Mouse (Mus musculus) thymus, postnatal 36 days (tissue): ENCODE measurements at regions not wholly inside any gene's neighbourhood (a gene's known extent, or its start where the extent isn't known, plus 50 kb on each side); places are given as distances from the start of the nearest gene placed in this dataset.

Experiments used
- DNase-seq, 2 experiments: peaks; one replicate each; pipeline ENCODE4 v3.0.0; 2022; ENCODE audit warnings: mixed read lengths in 2 of 2

- no peak for DNase-seq
Observed at GRCm38 (mm10) chr8:9152313-9152925, 462.1 kb upstream of the Arglu1 start.

- no peak for DNase-seq
Observed at GRCm38 (mm10) chr8:9144362-9144761, 454.0 kb upstream of the Arglu1 start.

- no peak for DNase-seq
Observed at GRCm38 (mm10) chr8:9139781-9140180, 449.5 kb upstream of the Arglu1 start.

GRCm38 (mm10) chr8:9139059-9139620, 448.8 kb upstream of the Arglu1 start:
- DNase-seq, result no peak

- DNase-seq, result no peak
Observed at GRCm38 (mm10) chr8:9133758-9134157, 443.4 kb upstream of the Arglu1 start.

- no peak for DNase-seq
Observed at GRCm38 (mm10) chr8:9132612-9133218, 442.4 kb upstream of the Arglu1 start.

GRCm38 (mm10) chr8:9131249-9131648, 440.9 kb upstream of the Arglu1 start:
- no peak for DNase-seq

- DNase-seq, result no peak
Observed at GRCm38 (mm10) chr8:9124503-9124902, 434.2 kb upstream of the Arglu1 start.

GRCm38 (mm10) chr8:9117809-9118737, 427.8 kb upstream of the Arglu1 start:
- DNase-seq, result no peak

GRCm38 (mm10) chr8:9095980-9096379, 405.7 kb upstream of the Arglu1 start:
- no peak for DNase-seq

- no peak for DNase-seq
Observed at GRCm38 (mm10) chr8:9094002-9094401, 403.7 kb upstream of the Arglu1 start.

- DNase-seq, result no peak
Observed at GRCm38 (mm10) chr8:9093356-9093755, 403.0 kb upstream of the Arglu1 start.

- DNase-seq, result no peak
Observed at GRCm38 (mm10) chr8:9072724-9073123, 382.4 kb upstream of the Arglu1 start.

- no peak for DNase-seq
Observed at GRCm38 (mm10) chr8:9072286-9072685, 382.0 kb upstream of the Arglu1 start.

- no peak for DNase-seq
Observed at GRCm38 (mm10) chr8:9070953-9071352, 380.6 kb upstream of the Arglu1 start.

- no peak for DNase-seq
Observed at GRCm38 (mm10) chr8:9069845-9070244, 379.5 kb upstream of the Arglu1 start.

- DNase-seq, result no peak
Observed at GRCm38 (mm10) chr8:9067731-9068130, 377.4 kb upstream of the Arglu1 start.

- DNase-seq, result no peak
Observed at GRCm38 (mm10) chr8:9060166-9060565, 369.8 kb upstream of the Arglu1 start.

- DNase-seq, result no peak
Observed at GRCm38 (mm10) chr8:9055416-9055819, 365.1 kb upstream of the Arglu1 start.

- DNase-seq, result no peak
Observed at GRCm38 (mm10) chr8:9054801-9055200, 364.5 kb upstream of the Arglu1 start.

GRCm38 (mm10) chr8:9051699-9052098, 361.4 kb upstream of the Arglu1 start:
- no peak for DNase-seq

- DNase-seq, result no peak
Observed at GRCm38 (mm10) chr8:9050740-9051475, 360.6 kb upstream of the Arglu1 start.

GRCm38 (mm10) chr8:9048116-9048515, 357.8 kb upstream of the Arglu1 start:
- no peak for DNase-seq
